ENCODE assay signal across 8 mouse cellular contexts in genomic region chr15:11035947-11036474, GRCm38 (mm10). TPM values are rescaled to one million over a fixed set of nuclear protein-coding genes. Genes with fewer than 3 reads are reported as not detected.
DNase-seq lines count a peak whose midpoint lies in the region; ATAC-seq and TF ChIP-seq lines count a peak whose summit lies in the region.

No protein-coding gene starts in this region.

- peak; percentile 38 for DNase-seq in embryo, embryonic 10 days (ENCODE audit: low spot score)
- no peak for DNase-seq in embryo, embryonic 9.5 days (ENCODE audit: extremely low spot score)
- DNase-seq in lung, postnatal 0 days (ENCODE audit: low spot score) = no peak
- no peak for DNase-seq in lung, adult 2 months
- no peak for DNase-seq in urinary bladder, postnatal 36 days (ENCODE audit: low spot score in 2 of 2)
- DNase-seq in gastrocnemius, postnatal 25 days = no peak

- H3K36me3 ChIP-seq in lung, postnatal 0 days (ENCODE audit: insufficient read depth, low read length) = no peaks in the 10 kb centered on the region
- no peaks in the 10 kb centered on the region for H3K36me3 ChIP-seq in limb, embryonic 13.5 days
- no peaks in the 10 kb centered on the region for H3K36me3 ChIP-seq in stomach, embryonic 15.5 days

- TF ChIP-seq CTCF in lung, postnatal 0 days (IDR thresholded peaks at IDR 0.05) = no peak
- TF ChIP-seq CTCF in lung, adult 2 months (IDR thresholded peaks at IDR 0.05; ENCODE audit: insufficient read depth, low read length) = no peak

- peak overlapping the region; percentile 38 for H3K4me3 ChIP-seq in lung, postnatal 0 days (ENCODE audit: low read depth, low read length)
- no peak overlapping the region for H3K4me3 ChIP-seq in lung, adult 2 months (replicated peaks; ENCODE audit: extremely low read depth, low read depth, low read length)
- peak overlapping the region; percentile 46 for H3K4me3 ChIP-seq in limb, embryonic 13.5 days
- H3K4me3 ChIP-seq in stomach, embryonic 15.5 days (replicated peaks) = peak overlapping the region; percentile 30

- TF ChIP-seq POLR2A in lung, adult 2 months (IDR thresholded peaks at IDR 0.05; ENCODE audit: borderline replicate concordance, extremely low read depth, low read depth, low read length) = no peak

- no peak overlapping the region for H3K27ac ChIP-seq in lung, postnatal 0 days (ENCODE audit: low read length)
- no peak overlapping the region for H3K27ac ChIP-seq in limb, embryonic 13.5 days
- no peak overlapping the region for H3K27ac ChIP-seq in stomach, embryonic 15.5 days

- H3K27me3 ChIP-seq in lung, postnatal 0 days (replicated peaks; ENCODE audit: insufficient read depth, low read length) = peaks cover 40% of the 10 kb centered on the region
- peaks cover 62% of the 10 kb centered on the region for H3K27me3 ChIP-seq in limb, embryonic 13.5 days
- H3K27me3 ChIP-seq in stomach, embryonic 15.5 days (replicated peaks) = peaks cover 39% of the 10 kb centered on the region

- 3% methylated on average over 34 of the region's 34 CpGs for WGBS in lung, postnatal 0 days
- WGBS in lung, adult 2 months = 6% methylated on average over 34 of the region's 34 CpGs
- 6% methylated on average over 34 of the region's 34 CpGs for WGBS in limb, embryonic 13.5 days
- WGBS in stomach, embryonic 15.5 days = 9% methylated on average over 34 of the region's 34 CpGs

- no peak for TF ChIP-seq EP300 in lung, postnatal 0 days (IDR thresholded peaks at IDR 0.05)

- peak overlapping the region; percentile 49; the same call in 1 of the 2 replicates for H3K4me2 ChIP-seq in lung, postnatal 0 days (replicated peaks; ENCODE audit: low read depth, low read length)
- H3K4me2 ChIP-seq in limb, embryonic 13.5 days (replicated peaks) = peak overlapping the region; percentile 76
- H3K4me2 ChIP-seq in stomach, embryonic 15.5 days = peak overlapping the region; percentile 59

- H3K4me1 ChIP-seq in lung, postnatal 0 days (ENCODE audit: insufficient read depth, low read depth, low read length) = no peaks in the 10 kb centered on the region
- no peaks in the 10 kb centered on the region for H3K4me1 ChIP-seq in lung, adult 2 months (ENCODE audit: control insufficient read depth, insufficient read depth, low read length)
- H3K4me1 ChIP-seq in limb, embryonic 13.5 days = peaks cover 28% of the 10 kb centered on the region
- H3K4me1 ChIP-seq in stomach, embryonic 15.5 days = peaks cover 18% of the 10 kb centered on the region

- H3K9me3 ChIP-seq in lung, postnatal 0 days (ENCODE audit: low read length) = no peaks in the 10 kb centered on the region
- no peaks in the 10 kb centered on the region for H3K9me3 ChIP-seq in limb, embryonic 13.5 days
- H3K9me3 ChIP-seq in stomach, embryonic 15.5 days = no peaks in the 10 kb centered on the region

- H3K9ac ChIP-seq in lung, postnatal 0 days (replicated peaks; ENCODE audit: low read depth) = no peak overlapping the region
- H3K9ac ChIP-seq in limb, embryonic 13.5 days = peak overlapping the region; percentile 54; the same call in 1 of the 2 replicates
- no peak overlapping the region for H3K9ac ChIP-seq in stomach, embryonic 15.5 days

- no peak for ATAC-seq in lung, postnatal 0 days
- no peak for ATAC-seq in limb, embryonic 13.5 days (ENCODE audit: low FRiP score, low read depth)
- ATAC-seq in stomach, embryonic 15.5 days (ENCODE audit: insufficient read depth, low FRiP score, low read depth) = no peak

RNA-seq across cellular contexts. Expression of gene Rxfp3, which starts 1.8 kb away (rescaled TPM):
- 0.05 TPM in 1 of 2 replicates, not detected in the other for polyA plus RNA-seq in lung, postnatal 0 days (2015; fragmentation: Nextera tagmentation; extraction: Ambion mirVana)
- not detected in 2 replicates for polyA plus RNA-seq in lung, adult 2 months (2012; rRNA removed)
- polyA plus RNA-seq in limb, embryonic 13.5 days (2015; fragmentation: Nextera tagmentation; extraction: Ambion mirVana) = 1.1 and 1.4 TPM in 2 replicates
- 0.03 TPM in 1 of 2 replicates, not detected in the other for polyA plus RNA-seq in stomach, embryonic 15.5 days (2015; fragmentation: Nextera tagmentation; extraction: Ambion mirVana)
- total RNA-seq in gastrocnemius, postnatal 25 days (2021) = not detected

RNA-seq across cellular contexts. Expression of gene Adamts12, which starts 28.6 kb away (rescaled TPM):
- polyA plus RNA-seq in lung, postnatal 0 days (2015; fragmentation: Nextera tagmentation; extraction: Ambion mirVana) = 1.9 and 2.2 TPM in 2 replicates
- 0.74 and 1.2 TPM in 2 replicates for polyA plus RNA-seq in lung, adult 2 months (2012; rRNA removed)
- polyA plus RNA-seq in limb, embryonic 13.5 days (2015; fragmentation: Nextera tagmentation; extraction: Ambion mirVana) = 4.8 and 4.9 TPM in 2 replicates
- polyA plus RNA-seq in stomach, embryonic 15.5 days (2015; fragmentation: Nextera tagmentation; extraction: Ambion mirVana) = 2.3 and 2.5 TPM in 2 replicates
- 10 to 100 TPM in 1 of 2 experiments, 1 to 10 TPM in 1; 8.4 to 10.5 TPM for total RNA-seq in gastrocnemius, postnatal 25 days (2021)

RNA-seq across cellular contexts. Expression of gene Slc45a2, which starts 35.5 kb away (rescaled TPM):
- not detected in 2 replicates for polyA plus RNA-seq in lung, postnatal 0 days (2015; fragmentation: Nextera tagmentation; extraction: Ambion mirVana)
- polyA plus RNA-seq in lung, adult 2 months (2012; rRNA removed) = not detected in 2 replicates
- 0.23 and 0.38 TPM in 2 replicates for polyA plus RNA-seq in limb, embryonic 13.5 days (2015; fragmentation: Nextera tagmentation; extraction: Ambion mirVana)
- polyA plus RNA-seq in stomach, embryonic 15.5 days (2015; fragmentation: Nextera tagmentation; extraction: Ambion mirVana) = 0.05 TPM in 1 of 2 replicates, not detected in the other
- not detected for total RNA-seq in gastrocnemius, postnatal 25 days (2021)

RNA-seq across cellular contexts. Expression of gene Amacr, which starts 54.5 kb away (rescaled TPM):
- 11.0 TPM in 2 replicates for polyA plus RNA-seq in lung, postnatal 0 days (2015; fragmentation: Nextera tagmentation; extraction: Ambion mirVana)
- polyA plus RNA-seq in lung, adult 2 months (2012; rRNA removed) = 4.4 and 6.9 TPM in 2 replicates
- 21.2 and 21.3 TPM in 2 replicates for polyA plus RNA-seq in limb, embryonic 13.5 days (2015; fragmentation: Nextera tagmentation; extraction: Ambion mirVana)
- 15.4 and 21.6 TPM in 2 replicates for polyA plus RNA-seq in stomach, embryonic 15.5 days (2015; fragmentation: Nextera tagmentation; extraction: Ambion mirVana)
- 10 to 100 TPM; 16.3 to 19.7 TPM for total RNA-seq in gastrocnemius, postnatal 25 days (2021)
